Mouse (Mus musculus): Measurements from ENCODE around the gene Dazap2. TPM values are rescaled to one million over a fixed set of nuclear protein-coding genes. Genes with fewer than 3 reads are reported as not detected.

The Dazap2 gene
- total and polyA plus RNA-seq, 3 experiments = 100 to 341 (median 233) TPM

GRCm38 (mm10) chr15:100587166-100587565, 28.0 kb upstream of the Dazap2 start:
- no peaks in the 10 kb centered on the region for H3K36me3 ChIP-seq (ENCODE audit: control insufficient read depth in 1 of 2, insufficient read depth in 2 of 2, low read length in 2 of 2)
- H3K4me3 ChIP-seq (ENCODE audit: control insufficient read depth in 1 of 2, insufficient read depth in 1 of 2, low read depth in 2 of 2, low read length in 2 of 2) = no peak overlapping the region
- no peak overlapping the region for H3K9ac ChIP-seq (ENCODE audit: control insufficient read depth, low read depth, low read length, poor library complexity, severe bottlenecking)
- no peaks in the 10 kb centered on the region for H3K4me1 ChIP-seq (ENCODE audit: control insufficient read depth in 1 of 2, insufficient read depth in 2 of 2, low read length in 2 of 2)
- no peaks in the 10 kb centered on the region for H3K79me2 ChIP-seq (ENCODE audit: control insufficient read depth, insufficient read depth, low read length, poor library complexity)
- TF ChIP-seq NELFE (IDR thresholded peaks at IDR 0.05; ENCODE audit: low read depth, low read length) (no peak), GABPA (IDR thresholded peaks at IDR 0.05; ENCODE audit: low read depth, low read length) (no peak), ELF1 (IDR thresholded peaks at IDR 0.05; ENCODE audit: low read depth, low read length) (no peak), POLR2A (IDR thresholded peaks at IDR 0.05; ENCODE audit: control insufficient read depth in 1 of 2, insufficient read depth in 1 of 2, low read depth in 1 of 2, low read length in 2 of 2, poor library complexity in 1 of 2) (no peak), BHLHE40 (IDR thresholded peaks at IDR 0.05; ENCODE audit: borderline replicate concordance, low read depth, low read length) (no peak), UBTF (IDR thresholded peaks at IDR 0.05; ENCODE audit: borderline replicate concordance, insufficient read depth, low read depth, low read length) (no peak), CHD2 (IDR thresholded peaks at IDR 0.05; ENCODE audit: low read length) (no peak), ETS1 (IDR thresholded peaks at IDR 0.05; ENCODE audit: low read depth, low read length) (no peak), POLR2AphosphoS2 (IDR thresholded peaks at IDR 0.05; ENCODE audit: low read length) (no peak), ZMIZ1 (IDR thresholded peaks at IDR 0.05; ENCODE audit: low read depth, low read length) (no peak), ZKSCAN1 (IDR thresholded peaks at IDR 0.05; ENCODE audit: low read depth, low read length) (no peak), USF1 (IDR thresholded peaks at IDR 0.05; ENCODE audit: low read depth, low read length) (no peak), CHD1 (IDR thresholded peaks at IDR 0.05; ENCODE audit: low read depth, low read length) (no peak), GATA1 (IDR thresholded peaks at IDR 0.05; ENCODE audit: low read depth, low read length) (no peak), POLR2AphosphoS5 (IDR thresholded peaks at IDR 0.05; ENCODE audit: borderline replicate concordance, low read depth, low read length) (no peak), JUND (IDR thresholded peaks at IDR 0.05; ENCODE audit: low read depth, low read length) (no peak), ZC3H11A (IDR thresholded peaks at IDR 0.05; ENCODE audit: low read depth, low read length) (no peak), HCFC1 (IDR thresholded peaks at IDR 0.05; ENCODE audit: low read depth, low read length) (no peak)
- no peak overlapping the region for H3K27ac ChIP-seq (ENCODE audit: control insufficient read depth, low read depth, low read length)
- DNase-seq (ENCODE audit: low read depth, low spot score) = no peak
- no peaks in the 10 kb centered on the region; a peak in 1 of 4 replicates for H3K27me3 ChIP-seq (ENCODE audit: control insufficient read depth in 1 of 2, insufficient read depth in 2 of 2, low read length in 2 of 2)
- no peaks in the 10 kb centered on the region for H3K9me3 ChIP-seq (replicated peaks; ENCODE audit: insufficient read depth, low read length)

- Histone ChIP-seq H3K36me3 (ENCODE audit: control insufficient read depth in 1 of 2, insufficient read depth in 2 of 2, low read length in 2 of 2) (no peaks in the 10 kb centered on the region), H3K27me3 (ENCODE audit: control insufficient read depth in 1 of 2, insufficient read depth in 2 of 2, low read length in 2 of 2) (no peaks in the 10 kb centered on the region; a peak in 1 of 4 replicates), H3K9me3 (replicated peaks; ENCODE audit: insufficient read depth, low read length) (no peaks in the 10 kb centered on the region), H3K4me1 (ENCODE audit: control insufficient read depth in 1 of 2, insufficient read depth in 2 of 2, low read length in 2 of 2) (no peaks in the 10 kb centered on the region), H3K9ac (ENCODE audit: control insufficient read depth, low read depth, low read length, poor library complexity, severe bottlenecking) (no peak overlapping the region), H3K4me3 (ENCODE audit: control insufficient read depth in 1 of 2, insufficient read depth in 1 of 2, low read depth in 2 of 2, low read length in 2 of 2) (no peak overlapping the region), H3K79me2 (ENCODE audit: control insufficient read depth, insufficient read depth, low read length, poor library complexity) (no peaks in the 10 kb centered on the region), H3K27ac (ENCODE audit: control insufficient read depth, low read depth, low read length) (no peak overlapping the region)
- no peak for TF ChIP-seq GATA1 (IDR thresholded peaks at IDR 0.05; ENCODE audit: low read depth, low read length)
- TF ChIP-seq SMC3 (IDR thresholded peaks at IDR 0.05; ENCODE audit: low read depth, low read length) = no peak
- TF ChIP-seq MYC (IDR thresholded peaks at IDR 0.05; ENCODE audit: low read depth, low read length) = no peak
- no peak for TF ChIP-seq CHD1 (IDR thresholded peaks at IDR 0.05; ENCODE audit: low read depth, low read length)
- no peak for TF ChIP-seq MAX (IDR thresholded peaks at IDR 0.05; ENCODE audit: low read length)
- TF ChIP-seq MXI1 (IDR thresholded peaks at IDR 0.05; ENCODE audit: low read depth, low read length) = no peak
- no peak for TF ChIP-seq NRF1 (IDR thresholded peaks at IDR 0.05; ENCODE audit: insufficient read depth, low read depth, low read length, poor library complexity, severe bottlenecking)
- no peak for TF ChIP-seq ZC3H11A (IDR thresholded peaks at IDR 0.05; ENCODE audit: low read depth, low read length)
- TF ChIP-seq NELFE (IDR thresholded peaks at IDR 0.05; ENCODE audit: low read depth, low read length) = no peak
- no peak for DNase-seq (ENCODE audit: low read depth, low spot score)
Measured at GRCm38 (mm10) chr15:100588297-100588696, 26.9 kb upstream of the Dazap2 start.

Measured in MEL (cell line).